Mouse (Mus musculus): Measurements from ENCODE around the gene Gm8212. TPM values are rescaled to one million over a fixed set of nuclear protein-coding genes. Genes with fewer than 3 reads are reported as not detected.

Gm8212 gene
- not detected in 2 replicates for polyA plus RNA-seq (2012; rRNA removed)

DNA sequence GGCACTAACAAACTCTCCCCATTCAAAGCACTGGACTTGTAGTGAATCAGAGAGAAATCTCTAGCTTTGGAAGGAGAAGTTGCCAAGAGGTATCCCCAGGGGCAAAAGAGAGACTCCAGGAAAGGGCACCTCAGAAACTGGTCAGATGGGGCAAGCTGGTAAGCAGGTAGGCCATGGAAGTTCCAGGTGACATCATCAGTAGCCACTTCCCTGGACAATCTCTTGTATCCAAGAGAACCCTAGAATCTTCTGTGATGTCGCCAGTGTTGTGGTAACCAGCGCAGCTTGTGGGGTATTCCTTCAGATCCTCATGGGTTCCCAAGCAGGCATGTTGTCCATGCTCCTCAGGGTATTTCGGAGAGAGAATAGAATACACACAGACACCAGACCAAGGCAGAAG is at the start of gene Gm8212:
Gm8212 (plus strand) TSS at position 301 of the 400 bp plus-strand sequence.

GRCm38 (mm10) chr14:44213154-44213553 is 15.7 kb downstream of the Gm8212 start, which contains the start of gene 4930503E14Rik:
4930503E14Rik (minus strand) TSS chr14:44213254.

Other genes starting within 250 kb of the Gm8212 start
- gene Ang5, start 240.6 kb upstream of the Gm8212 start, polyA plus RNA-seq (2012; rRNA removed) = not detected in 2 replicates
- gene Ang6, start 195.4 kb upstream of the Gm8212 start, polyA plus RNA-seq (2012; rRNA removed) = not detected in 2 replicates
- 9.3 and 16.4 TPM in 2 replicates for gene Ear2, start 95.0 kb upstream of the Gm8212 start, polyA plus RNA-seq (2012; rRNA removed)
- not detected in 2 replicates for gene Gm3327, start 73.8 kb upstream of the Gm8212 start, polyA plus RNA-seq (2012; rRNA removed)
- not detected in 2 replicates for gene 4930503E14Rik, start 15.6 kb downstream of the Gm8212 start, polyA plus RNA-seq (2012; rRNA removed)
- not detected in 2 replicates for gene Gm8220, start 87.9 kb downstream of the Gm8212 start, polyA plus RNA-seq (2012; rRNA removed)
- gene Gm5930, start 140.9 kb downstream of the Gm8212 start, polyA plus RNA-seq (2012; rRNA removed) = not detected in 2 replicates
- gene Gm8229, start 167.7 kb downstream of the Gm8212 start, polyA plus RNA-seq (2012; rRNA removed) = not detected in 2 replicates
- gene Gm3371, start 213.0 kb downstream of the Gm8212 start, polyA plus RNA-seq (2012; rRNA removed) = not detected in 2 replicates
- gene Gm8232, start 236.0 kb downstream of the Gm8212 start, polyA plus RNA-seq (2012; rRNA removed) = not detected in 2 replicates

Data from stomach, adult 2 months (tissue).